Mouse (Mus musculus) megakaryocyte, embryonic 14.5 days (primary cell): ENCODE results near the gene Zbtb16. TPM values are rescaled to one million over a fixed set of nuclear protein-coding genes. Genes with fewer than 3 reads are reported as not detected.
A peak's percentile ranks its signal among the peaks of the same experiment; 100 is the strongest.

ENCODE experiments used
- H3K27me3 ChIP-seq: replicated peaks from 2 replicates; pipeline ENCODE3; 2012; ENCODE audit warnings: inconsistent platforms
- H3K36me3 ChIP-seq: replicated peaks from 2 replicates; pipeline ENCODE3; 2012; ENCODE audit warnings: low read length, inconsistent platforms, mixed read lengths
- H3K4me1 ChIP-seq: 2 replicates; pipeline ENCODE4 v1.6.1; 2012; ENCODE audit warnings: inconsistent platforms
- H3K4me3 ChIP-seq: replicated peaks from 2 replicates; pipeline ENCODE3; 2012; ENCODE audit warnings: moderate library complexity, mild to moderate bottlenecking, inconsistent platforms
- H3K9me3 ChIP-seq: 2 replicates; pipeline ENCODE4 v1.6.1; 2012; ENCODE audit warnings: inconsistent platforms
- FLI1 ChIP-seq: IDR thresholded peaks from 2 replicates; pipeline ENCODE4 v1.6.1; 2012; ENCODE audit warnings: low read length, inconsistent platforms, mixed read lengths
- GATA1 ChIP-seq: IDR thresholded peaks from 3 replicates; pipeline ENCODE4 v1.6.1; 2012; ENCODE audit warnings: mixed read lengths, low read length, inconsistent platforms, borderline replicate concordance
- polyA plus RNA-seq: library from polyadenylated mRNA; stranded (reverse); fragments of >175 nt; gene quantifications from 2 replicates; pipeline ENCODE4 v1.2.3, GENCODE M21; 2012; ENCODE audit warnings: low replicate concordance; ENCODE audit not compliant: insufficient read depth

The Zbtb16 gene
- polyA plus RNA-seq, 1 experiment: 1.8 TPM

- TF ChIP-seq GATA1: no peak
- no peak for TF ChIP-seq FLI1
- Histone ChIP-seq H3K4me3 (no peak overlapping the region), H3K9me3 (no peaks in the 10 kb centered on the region), H3K27me3 (peaks cover 2% of the 10 kb centered on the region), H3K36me3 (peaks cover 42% of the 10 kb centered on the region), H3K4me1 (peaks cover 38% of the 10 kb centered on the region)
These were observed 184.0 kb downstream of the Zbtb16 start for GRCm38 (mm10) chr9:48652026-48652425.

- H3K36me3 ChIP-seq: peaks cover 30% of the 10 kb centered on the region
- H3K4me1 ChIP-seq: peaks cover 34% of the 10 kb centered on the region
- TF ChIP-seq FLI1 (no peak), GATA1 (no peak)
- no peak overlapping the region for H3K4me3 ChIP-seq
- H3K27me3 ChIP-seq: peaks cover 2% of the 10 kb centered on the region
- no peaks in the 10 kb centered on the region for H3K9me3 ChIP-seq
These were observed 185.2 kb downstream of the Zbtb16 start for GRCm38 (mm10) chr9:48650846-48651245.

- Histone ChIP-seq H3K4me1 (peaks cover 27% of the 10 kb centered on the region), H3K9me3 (no peaks in the 10 kb centered on the region), H3K4me3 (peak overlapping the region; percentile 26), H3K27me3 (peaks cover 2% of the 10 kb centered on the region), H3K36me3 (peaks cover 23% of the 10 kb centered on the region)
- TF ChIP-seq FLI1 (no peak), GATA1 (no peak)
These were observed 186.0 kb downstream of the Zbtb16 start for GRCm38 (mm10) chr9:48649851-48650685.

- H3K27me3 ChIP-seq: peaks cover 2% of the 10 kb centered on the region
- H3K36me3 ChIP-seq: peaks cover 16% of the 10 kb centered on the region
- H3K9me3 ChIP-seq: peaks cover 8% of the 10 kb centered on the region
- peaks cover 27% of the 10 kb centered on the region for H3K4me1 ChIP-seq
- TF ChIP-seq FLI1 (no peak), GATA1 (no peak)
- H3K4me3 ChIP-seq: peak overlapping the region; percentile 42
These were observed 186.8 kb downstream of the Zbtb16 start for GRCm38 (mm10) chr9:48649098-48649766.

GRCm38 (mm10) chr9:48648285-48649097 lies 187.5 kb downstream of the Zbtb16 start:
- Histone ChIP-seq H3K36me3 (peaks cover 11% of the 10 kb centered on the region), H3K4me3 (no peak overlapping the region), H3K27me3 (peaks cover 4% of the 10 kb centered on the region), H3K9me3 (peaks cover 13% of the 10 kb centered on the region), H3K4me1 (peaks cover 27% of the 10 kb centered on the region)
- TF ChIP-seq FLI1 (no peak), GATA1 (no peak)

- Histone ChIP-seq H3K9me3 (peaks cover 16% of the 10 kb centered on the region), H3K4me1 (peaks cover 27% of the 10 kb centered on the region), H3K4me3 (no peak overlapping the region), H3K27me3 (peaks cover 4% of the 10 kb centered on the region), H3K36me3 (peaks cover 7% of the 10 kb centered on the region)
- TF ChIP-seq GATA1 (no peak), FLI1 (no peak)
These were observed 188.3 kb downstream of the Zbtb16 start for GRCm38 (mm10) chr9:48647648-48648284.

GRCm38 (mm10) chr9:48646781-48647647 lies 189.0 kb downstream of the Zbtb16 start:
- peaks cover 4% of the 10 kb centered on the region for H3K27me3 ChIP-seq
- peaks cover 4% of the 10 kb centered on the region for H3K36me3 ChIP-seq
- H3K9me3 ChIP-seq: peaks cover 16% of the 10 kb centered on the region
- TF ChIP-seq GATA1 (no peak), FLI1 (no peak)
- H3K4me3 ChIP-seq: no peak overlapping the region
- peaks cover 27% of the 10 kb centered on the region for H3K4me1 ChIP-seq

- peaks cover 16% of the 10 kb centered on the region for H3K9me3 ChIP-seq
- TF ChIP-seq GATA1 (no peak), FLI1 (no peak)
- H3K36me3 ChIP-seq: peaks cover 4% of the 10 kb centered on the region
- H3K4me1 ChIP-seq: peaks cover 27% of the 10 kb centered on the region
- H3K27me3 ChIP-seq: peaks cover 4% of the 10 kb centered on the region
- no peak overlapping the region for H3K4me3 ChIP-seq
These were observed 189.8 kb downstream of the Zbtb16 start for GRCm38 (mm10) chr9:48646251-48646650.

GRCm38 (mm10) chr9:48645648-48646126 lies 190.3 kb downstream of the Zbtb16 start:
- H3K4me1 ChIP-seq: peaks cover 27% of the 10 kb centered on the region
- TF ChIP-seq GATA1 (no peak), FLI1 (no peak)
- peaks cover 4% of the 10 kb centered on the region for H3K36me3 ChIP-seq
- H3K4me3 ChIP-seq: no peak overlapping the region
- H3K9me3 ChIP-seq: peaks cover 16% of the 10 kb centered on the region
- H3K27me3 ChIP-seq: peaks cover 4% of the 10 kb centered on the region
